Mouse (Mus musculus) liver, embryonic 14.5 days (tissue): ENCODE data around the gene Itga7. TPM values are rescaled to one million over a fixed set of nuclear protein-coding genes. Genes with fewer than 3 reads are reported as not detected.

Experiments
- ATAC-seq: fragments of 200-750 bp; cut with Nextera tagmentation; 2 replicates; pipeline ENCODE4 v1.8.0; 2017; ENCODE audit warnings: moderate number of reproducible peaks, mild to moderate bottlenecking, moderate library complexity; ENCODE audit not compliant: insufficient read depth
- DNase-seq, 3 experiments: peaks; one replicate each; pipeline ENCODE4 v3.0.0-alpha.2; 2012 to 2013; ENCODE audit warnings: low read depth in 3 of 3, low spot score in 3 of 3
- H3K27ac ChIP-seq: fragments of 300-500 bp; sonication (generic); 2 replicates; pipeline ENCODE4 v1.5.1; 2014; ENCODE audit warnings: moderate library complexity, mild to moderate bottlenecking, control low read depth, inconsistent platforms
- H3K27me3 ChIP-seq: fragments of 300-500 bp; sonication (generic); 2 replicates; pipeline ENCODE4 v1.6.1; 2014; ENCODE audit warnings: mild to moderate bottlenecking, low read length, moderate library complexity; ENCODE audit not compliant: control insufficient read depth, insufficient read depth
- H3K36me3 ChIP-seq: fragments of 300-500 bp; sonication (generic); replicated peaks from 2 replicates; pipeline ENCODE4 v1.6.1; 2014; ENCODE audit warnings: low read depth; ENCODE audit not compliant: control insufficient read depth, insufficient read depth
- H3K4me1 ChIP-seq, 2 experiments: fragments of 200-500 bp in 1 of 2; fragments of 300-500 bp in 1 of 2; sonication (generic) in 1 of 2; replicated peaks; 2 replicates each; pipeline ENCODE4 v1.6.1; 2012 to 2014; ENCODE audit warnings: antibody characterized with exemption in 1 of 2, inconsistent platforms in 1 of 2, low read length in 1 of 2; ENCODE audit not compliant: control insufficient read depth in 2 of 2, insufficient read depth in 2 of 2
- H3K4me2 ChIP-seq: fragments of 300-500 bp; sonication (generic); 2 replicates; pipeline ENCODE4 v1.6.1; 2014; ENCODE audit warnings: low read depth, mild to moderate bottlenecking, control low read depth, moderate library complexity
- H3K4me3 ChIP-seq, 2 experiments: fragments of 200-500 bp in 1 of 2; fragments of 300-500 bp in 1 of 2; sonication (generic) in 1 of 2; 2 replicates each; pipeline ENCODE4 v1.5.1; 2012 to 2014; ENCODE audit warnings: low read depth in 2 of 2, low read length in 2 of 2, mild to moderate bottlenecking in 2 of 2, control low read depth in 1 of 2, inconsistent platforms in 1 of 2, moderate library complexity in 1 of 2; ENCODE audit not compliant: insufficient read depth in 1 of 2
- H3K9ac ChIP-seq: fragments of 300-500 bp; sonication (generic); replicated peaks from 2 replicates; pipeline ENCODE4 v1.6.1; 2014; ENCODE audit warnings: mild to moderate bottlenecking, control low read depth, moderate library complexity
- H3K9me3 ChIP-seq: fragments of 300-500 bp; sonication (generic); 2 replicates; pipeline ENCODE4 v1.6.1; 2016; ENCODE audit warnings: low read length, mixed read lengths; ENCODE audit not compliant: control insufficient read depth
- CTCF ChIP-seq: IDR thresholded peaks from 2 replicates; pipeline ENCODE4 v1.5.1; 2016; ENCODE audit warnings: antibody characterized with exemption, low read depth, control low read depth
- EP300 ChIP-seq: IDR thresholded peaks from 2 replicates; pipeline ENCODE4 v1.6.1; 2016; ENCODE audit warnings: antibody characterized with exemption, low read depth
- WGBS: fragments of 180-500 bp; shearing (Covaris S2); extraction: QIAGEN DNeasy Blood & Tissue Kit; methylation state at CpG from one replicate; pipeline ENCODE4 v1.1.7; 2014; ENCODE audit not compliant: insufficient replicate concordance; 5-methylcytosine and 5-hydroxymethylcytosine counted together
- polyA plus RNA-seq, 2 experiments: library from polyadenylated mRNA; depleted of rRNA in 1 of 2; stranded (reverse) in 1 of 2; unstranded in 1 of 2; fragments of >200 nt; fragmentation: Nextera tagmentation in 1 of 2; extraction: Ambion mirVana in 1 of 2; gene quantifications; 2 replicates each; pipeline versions ENCODE4 v1.2.1 to v1.2.3; 2012 to 2014

The Itga7 gene
- polyA plus RNA-seq, 2 experiments = 0.15 to 0.19 TPM

GRCm38 (mm10) chr10:128911430-128911829 is 22.2 kb upstream of the Itga7 start:
- Histone ChIP-seq H3K4me1 (peaks cover 0 to 3% of the 10 kb centered on the region in 2 experiments; a peak in 1 of 4 replicates), H3K27ac (no peak overlapping the region), H3K9ac (no peak overlapping the region), H3K4me2 (no peak overlapping the region), H3K4me3 (no peak overlapping the region), H3K27me3 (peaks cover 26% of the 10 kb centered on the region), H3K36me3 (no peaks in the 10 kb centered on the region), H3K9me3 (no peaks in the 10 kb centered on the region)
- no peak for ATAC-seq
- TF ChIP-seq CTCF = no peak
- WGBS = 50% methylated on average over 6 of the region's 6 CpGs
- no peak for DNase-seq

DNA sequence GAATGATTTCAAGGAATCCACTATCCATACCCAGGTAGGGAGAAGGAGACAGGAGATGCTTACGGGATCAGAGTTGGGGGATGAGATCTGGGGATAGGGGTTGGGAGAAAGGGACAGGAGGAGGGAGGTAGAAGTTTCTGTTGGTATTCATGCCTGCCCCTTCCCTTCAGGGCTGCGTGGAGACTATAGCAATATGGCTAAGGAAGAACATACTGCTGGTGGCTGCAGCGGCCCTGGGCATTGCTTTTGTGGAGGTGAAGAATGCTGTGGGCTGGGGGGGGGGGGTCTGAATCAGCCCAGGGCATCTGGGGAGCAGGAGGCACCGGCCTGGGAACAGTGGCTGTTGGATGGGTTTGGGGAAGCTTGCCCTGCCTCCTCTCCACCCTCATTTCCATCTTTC is 21.4 kb upstream of the Itga7 start:
- WGBS = 51% methylated on average over 4 of the region's 4 CpGs
- ATAC-seq (no peak), DNase-seq (no peak)
- Histone ChIP-seq H3K9me3 (no peaks in the 10 kb centered on the region), H3K9ac (no peak overlapping the region), H3K4me1 (peaks cover 0 to 3% of the 10 kb centered on the region in 2 experiments; a peak in 1 of 4 replicates), H3K27me3 (peaks cover 26% of the 10 kb centered on the region), H3K4me3 (no peak overlapping the region), H3K36me3 (no peaks in the 10 kb centered on the region), H3K27ac (no peak overlapping the region), H3K4me2 (no peak overlapping the region)
- TF ChIP-seq EP300 (no peak), CTCF (no peak)

DNA sequence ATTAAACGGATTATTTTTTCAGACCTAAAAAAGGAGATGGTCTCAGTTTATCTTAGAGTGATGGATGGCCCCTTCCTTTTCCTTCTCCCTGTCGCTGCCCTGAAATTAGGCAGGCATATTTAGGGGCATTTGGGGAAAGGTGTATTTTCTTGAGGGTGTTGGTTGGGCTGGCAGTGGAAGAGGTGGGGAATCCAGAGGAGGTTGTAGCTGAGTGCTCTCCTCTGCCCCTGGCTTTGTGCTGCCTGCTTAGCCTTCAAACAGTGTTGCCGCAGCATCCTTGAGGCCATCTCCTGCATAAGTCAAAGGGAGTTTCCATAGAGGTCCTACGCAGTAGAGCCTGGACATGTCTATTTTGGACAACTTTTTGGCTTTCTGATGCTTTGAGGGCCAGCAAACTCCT is 20.8 kb upstream of the Itga7 start:
- H3K36me3 ChIP-seq = no peaks in the 10 kb centered on the region
- ATAC-seq (no peak), DNase-seq (no peak)
- peaks cover 26% of the 10 kb centered on the region for H3K27me3 ChIP-seq
- 60% methylated on average over 4 of the region's 4 CpGs for WGBS
- H3K9me3 ChIP-seq = no peaks in the 10 kb centered on the region
- H3K4me1 ChIP-seq = peaks cover 0 to 3% of the 10 kb centered on the region in 2 experiments; a peak in 1 of 4 replicates
- no peak overlapping the region for H3K9ac ChIP-seq
- H3K4me3 ChIP-seq = no peak overlapping the region
- H3K4me2 ChIP-seq = no peak overlapping the region
- TF ChIP-seq EP300 (no peak), CTCF (no peak)
- no peak overlapping the region for H3K27ac ChIP-seq

DNA sequence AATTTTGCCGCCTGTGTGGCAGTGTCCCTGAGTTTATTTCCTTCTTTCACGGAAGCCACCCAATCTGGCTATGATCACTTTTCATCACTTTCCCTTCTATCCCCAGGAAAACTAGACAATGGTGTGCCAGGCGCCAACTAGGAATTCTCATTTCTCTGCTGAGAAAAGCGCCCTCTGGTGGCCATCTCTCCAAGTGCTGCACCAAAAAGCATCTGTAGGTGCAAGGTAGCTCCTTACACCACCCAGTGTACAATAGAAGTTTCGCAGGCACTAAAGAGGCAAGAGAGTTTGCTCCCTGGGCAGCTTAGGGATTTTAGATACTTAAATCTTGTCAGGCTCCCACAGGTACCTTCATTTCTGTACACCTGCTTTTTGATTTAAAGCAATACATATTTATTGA is 20.4 kb upstream of the Itga7 start:
- TF ChIP-seq CTCF = peak; percentile 94
- TF ChIP-seq EP300 = no peak
- Histone ChIP-seq H3K36me3 (no peaks in the 10 kb centered on the region), H3K9ac (no peak overlapping the region), H3K9me3 (no peaks in the 10 kb centered on the region), H3K4me1 (peaks cover 0 to 3% of the 10 kb centered on the region in 2 experiments; a peak in 1 of 4 replicates), H3K27ac (no peak overlapping the region), H3K4me2 (no peak overlapping the region), H3K4me3 (no peak overlapping the region), H3K27me3 (peaks cover 26% of the 10 kb centered on the region)
- 17% methylated on average over 5 of the region's 5 CpGs for WGBS
- ATAC-seq (no peak), DNase-seq (peak; percentile 55 to 64 (median 56))

GRCm38 (mm10) chr10:128913696-128914095 is 19.9 kb upstream of the Itga7 start:
- TF ChIP-seq CTCF (no peak), EP300 (no peak)
- Histone ChIP-seq H3K4me2 (no peak overlapping the region), H3K36me3 (no peaks in the 10 kb centered on the region), H3K4me3 (no peak overlapping the region), H3K27me3 (peaks cover 23% of the 10 kb centered on the region), H3K27ac (no peak overlapping the region), H3K9me3 (no peaks in the 10 kb centered on the region), H3K9ac (no peak overlapping the region), H3K4me1 (peaks cover 0 to 3% of the 10 kb centered on the region in 2 experiments; a peak in 1 of 4 replicates)
- WGBS = 70% methylated on average over 12 of the region's 12 CpGs
- DNase-seq = no peak
- ATAC-seq = no peak
